Mouse (Mus musculus) C3H10T1/2 (cell line): ENCODE results near the gene Nsun4. TPM values are rescaled to one million over a fixed set of nuclear protein-coding genes. Genes with fewer than 3 reads are reported as not detected.

Source experiments
- polyA plus RNA-seq, 2 experiments: library from polyadenylated mRNA; unstranded; fragments of >200 nt; fragmentation: generic; extraction: Trizol; gene quantifications; one replicate each; pipeline ENCODE4 v1.2.1; 2012; ENCODE audit warnings: missing spikeins in 2 of 2

Gene Nsun4
- polyA plus RNA-seq: 1 to 10 TPM; 5.8 to 8.9 TPM

GRCm38 (mm10) chr4:116053399-116053961 lies at the start of gene Nsun4:
Gene Nsun4, minus strand, starts transcription at chr4:116053876.

GRCm38 (mm10) chr4:116074861-116075620 lies 21.4 kb upstream of the Nsun4 start, which contains the start of the genes Uqcrh and Lrrc41:
Gene Uqcrh, minus strand, starts transcription at chr4:116075071.
Gene Lrrc41, plus strand, starts transcription at chr4:116075269.

GRCm38 (mm10) chr4:116017902-116018746 lies 35.6 kb downstream of the Nsun4 start, which contains the start of gene Faah:
Gene Faah, minus strand, starts transcription at chr4:116017926.

Other genes starting within 250 kb of the Nsun4 start
- 1 to 10 TPM in 1 of 2 experiments, under 1 TPM in 1; 0.48 to 5.0 TPM for gene Mob3c, start 225.8 kb downstream of the Nsun4 start, polyA plus RNA-seq
- gene Mknk1, start 214.7 kb downstream of the Nsun4 start, polyA plus RNA-seq: 10 to 100 TPM in 1 of 2 experiments, 1 to 10 TPM in 1; 3.0 to 14.4 TPM
- not detected for gene Kncn, start 169.5 kb downstream of the Nsun4 start, polyA plus RNA-seq
- gene 6430628N08Rik, start 163.2 kb downstream of the Nsun4 start, polyA plus RNA-seq: not detected
- gene Dmbx1, start 114.0 kb downstream of the Nsun4 start, polyA plus RNA-seq: not detected
- gene Faah, start 36.0 kb downstream of the Nsun4 start, polyA plus RNA-seq: 1 to 10 TPM in 1 of 2 experiments, under 1 TPM in 1; 0.33 to 1.7 TPM
- gene Uqcrh, start 21.2 kb upstream of the Nsun4 start, polyA plus RNA-seq: 100 to 1,000 TPM; 350 to 737 TPM
- 10 to 100 TPM; 30.5 to 43.4 TPM for gene Lrrc41, start 21.4 kb upstream of the Nsun4 start, polyA plus RNA-seq
- 1 to 10 TPM; 4.2 to 5.8 TPM for gene Rad54l, start 69.8 kb upstream of the Nsun4 start, polyA plus RNA-seq
- gene Pomgnt1, start 70.0 kb upstream of the Nsun4 start, polyA plus RNA-seq: 10 to 100 TPM; 31.4 to 43.1 TPM
- gene Lurap1, start 97.5 kb upstream of the Nsun4 start, polyA plus RNA-seq: 1 to 10 TPM in 1 of 2 experiments, under 1 TPM in 1; 0.32 to 1.1 TPM
- gene Tspan1, start 113.7 kb upstream of the Nsun4 start, polyA plus RNA-seq: under 1 TPM; 0.04 to 0.07 TPM
- gene 1700042G07Rik, start 119.5 kb upstream of the Nsun4 start, polyA plus RNA-seq: not detected
- gene Gm49337, start 119.5 kb upstream of the Nsun4 start, polyA plus RNA-seq: not detected
- gene Pik3r3, start 167.7 kb upstream of the Nsun4 start, polyA plus RNA-seq: 1 to 10 TPM in 1 of 2 experiments, under 1 TPM in 1; 0.19 to 8.3 TPM